Mouse (Mus musculus) liver, embryonic 14.5 days (tissue): ENCODE data around the gene Nmur1. TPM values are rescaled to one million over a fixed set of nuclear protein-coding genes. Genes with fewer than 3 reads are reported as not detected.

Source experiments
- ATAC-seq: fragments of 200-750 bp; cut with Nextera tagmentation; 2 replicates; pipeline ENCODE4 v1.8.0; 2017; ENCODE audit warnings: moderate number of reproducible peaks, mild to moderate bottlenecking, moderate library complexity; ENCODE audit not compliant: insufficient read depth
- DNase-seq, 3 experiments: peaks; one replicate each; pipeline ENCODE4 v3.0.0-alpha.2; 2012 to 2013; ENCODE audit warnings: low read depth in 3 of 3, low spot score in 3 of 3
- H3K27ac ChIP-seq: fragments of 300-500 bp; sonication (generic); 2 replicates; pipeline ENCODE4 v1.5.1; 2014; ENCODE audit warnings: moderate library complexity, mild to moderate bottlenecking, control low read depth, inconsistent platforms
- H3K27me3 ChIP-seq: fragments of 300-500 bp; sonication (generic); 2 replicates; pipeline ENCODE4 v1.6.1; 2014; ENCODE audit warnings: mild to moderate bottlenecking, low read length, moderate library complexity; ENCODE audit not compliant: control insufficient read depth, insufficient read depth
- H3K36me3 ChIP-seq: fragments of 300-500 bp; sonication (generic); replicated peaks from 2 replicates; pipeline ENCODE4 v1.6.1; 2014; ENCODE audit warnings: low read depth; ENCODE audit not compliant: control insufficient read depth, insufficient read depth
- H3K4me1 ChIP-seq, 2 experiments: fragments of 200-500 bp in 1 of 2; fragments of 300-500 bp in 1 of 2; sonication (generic) in 1 of 2; replicated peaks; 2 replicates each; pipeline ENCODE4 v1.6.1; 2012 to 2014; ENCODE audit warnings: antibody characterized with exemption in 1 of 2, inconsistent platforms in 1 of 2, low read length in 1 of 2; ENCODE audit not compliant: control insufficient read depth in 2 of 2, insufficient read depth in 2 of 2
- H3K4me2 ChIP-seq: fragments of 300-500 bp; sonication (generic); 2 replicates; pipeline ENCODE4 v1.6.1; 2014; ENCODE audit warnings: low read depth, mild to moderate bottlenecking, control low read depth, moderate library complexity
- H3K4me3 ChIP-seq, 2 experiments: fragments of 200-500 bp in 1 of 2; fragments of 300-500 bp in 1 of 2; sonication (generic) in 1 of 2; 2 replicates each; pipeline ENCODE4 v1.5.1; 2012 to 2014; ENCODE audit warnings: low read depth in 2 of 2, low read length in 2 of 2, mild to moderate bottlenecking in 2 of 2, control low read depth in 1 of 2, inconsistent platforms in 1 of 2, moderate library complexity in 1 of 2; ENCODE audit not compliant: insufficient read depth in 1 of 2
- H3K9ac ChIP-seq: fragments of 300-500 bp; sonication (generic); replicated peaks from 2 replicates; pipeline ENCODE4 v1.6.1; 2014; ENCODE audit warnings: mild to moderate bottlenecking, control low read depth, moderate library complexity
- H3K9me3 ChIP-seq: fragments of 300-500 bp; sonication (generic); 2 replicates; pipeline ENCODE4 v1.6.1; 2016; ENCODE audit warnings: low read length, mixed read lengths; ENCODE audit not compliant: control insufficient read depth
- CTCF ChIP-seq: IDR thresholded peaks from 2 replicates; pipeline ENCODE4 v1.5.1; 2016; ENCODE audit warnings: antibody characterized with exemption, low read depth, control low read depth
- EP300 ChIP-seq: IDR thresholded peaks from 2 replicates; pipeline ENCODE4 v1.6.1; 2016; ENCODE audit warnings: antibody characterized with exemption, low read depth
- WGBS: fragments of 180-500 bp; shearing (Covaris S2); extraction: QIAGEN DNeasy Blood & Tissue Kit; methylation state at CpG from one replicate; pipeline ENCODE4 v1.1.7; 2014; ENCODE audit not compliant: insufficient replicate concordance; 5-methylcytosine and 5-hydroxymethylcytosine counted together
- polyA plus RNA-seq, 2 experiments: library from polyadenylated mRNA; depleted of rRNA in 1 of 2; stranded (reverse) in 1 of 2; unstranded in 1 of 2; fragments of >200 nt; fragmentation: Nextera tagmentation in 1 of 2; extraction: Ambion mirVana in 1 of 2; gene quantifications; 2 replicates each; pipeline versions ENCODE4 v1.2.1 to v1.2.3; 2012 to 2014

Nmur1 gene
- polyA plus RNA-seq, 2 experiments, result not detected

DNA sequence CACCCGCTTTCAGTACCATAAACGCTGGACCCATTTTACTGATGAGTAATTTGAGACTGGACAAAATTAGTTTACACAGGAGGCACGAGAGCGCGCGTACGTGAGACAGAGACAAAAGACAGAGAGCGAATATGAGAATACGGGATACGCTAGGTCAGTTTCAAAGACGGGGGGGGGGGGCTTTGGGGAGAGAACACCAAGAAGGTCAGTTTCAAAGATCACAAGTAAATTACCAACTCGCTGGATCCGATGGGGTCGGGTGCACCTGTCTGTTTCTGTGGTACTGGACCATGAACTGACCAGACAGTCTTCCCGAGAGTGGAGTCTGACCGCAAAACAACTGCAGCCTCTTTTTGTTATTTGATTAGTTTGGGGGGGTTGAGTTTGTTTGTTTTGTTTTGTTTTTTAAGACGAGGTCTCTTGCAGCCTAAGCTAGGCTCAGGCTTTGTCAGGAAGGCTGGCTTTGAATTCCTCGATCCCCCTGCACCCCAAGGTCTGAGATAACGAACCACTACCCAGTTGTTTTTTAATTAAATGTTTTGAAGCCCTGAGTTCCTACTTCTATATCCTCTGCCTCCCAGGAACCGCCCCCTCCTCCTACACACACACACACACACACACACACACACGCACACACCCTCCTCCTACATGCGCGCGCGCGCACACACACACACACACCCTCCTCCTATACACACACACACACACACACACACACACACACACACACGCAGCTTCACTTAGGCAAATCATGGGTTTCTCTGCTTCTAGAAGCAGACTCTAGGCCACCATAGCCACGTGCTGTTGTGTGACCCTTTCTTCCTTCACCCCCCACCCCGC is 15.1 kb upstream of the Nmur1 start:
- Histone ChIP-seq H3K27me3 (no peaks in the 10 kb centered on the region), H3K4me2 (peak overlapping the region; percentile 82), H3K36me3 (no peaks in the 10 kb centered on the region), H3K27ac (peak overlapping the region; percentile 73), H3K9ac (peak overlapping the region; percentile 56), H3K4me3 (peak overlapping the region; percentile 52 to 59), H3K4me1 (peaks cover 17 to 35% of the 10 kb centered on the region in 2 experiments), H3K9me3 (no peaks in the 10 kb centered on the region)
- DNase-seq, result no peak
- under 1% methylated on average over 29 of the region's 29 CpGs for WGBS
- TF ChIP-seq CTCF (no peak), EP300 (no peak)
- peak; percentile 60 for ATAC-seq

DNA sequence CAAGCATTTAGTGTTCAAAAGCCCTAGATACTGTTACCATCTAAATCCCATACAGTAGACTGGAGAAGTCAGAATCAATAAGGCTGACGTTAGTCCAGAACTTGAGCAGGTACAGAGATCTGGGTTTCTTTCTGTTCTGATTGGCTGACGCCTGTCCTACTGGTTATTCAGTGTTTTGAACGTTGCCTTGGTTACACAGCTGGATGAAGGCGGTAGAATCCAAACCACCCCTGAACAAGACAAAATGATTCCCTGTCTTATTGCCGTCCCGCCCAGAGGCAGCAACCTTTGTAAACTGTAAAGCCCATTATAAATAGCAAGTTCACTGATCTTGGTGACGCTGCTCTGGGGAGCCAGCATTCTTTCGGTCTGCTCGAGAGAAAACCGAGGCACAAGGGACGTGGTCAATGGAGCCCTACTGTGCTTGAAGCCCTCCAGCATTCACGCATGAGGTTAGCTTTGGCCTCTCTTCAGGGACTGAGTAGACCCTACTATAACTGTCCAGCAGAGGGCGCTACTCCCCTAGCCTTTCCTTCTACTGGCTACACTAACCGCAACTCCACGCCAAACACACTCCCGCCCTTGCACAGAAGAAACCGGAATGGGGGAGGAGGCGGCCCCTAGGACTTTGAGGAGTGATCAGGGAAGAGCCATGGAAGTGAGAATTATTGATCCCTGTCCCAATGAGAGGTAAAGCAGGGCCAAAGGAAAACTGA is 14.3 kb upstream of the Nmur1 start:
- DNase-seq (peak; percentile 87 to 89 (median 87)), ATAC-seq (peak; percentile 70)
- Histone ChIP-seq H3K9me3 (no peaks in the 10 kb centered on the region), H3K4me2 (peak overlapping the region; percentile 82), H3K27ac (peak overlapping the region; percentile 73), H3K36me3 (no peaks in the 10 kb centered on the region), H3K4me3 (peak overlapping the region; percentile 52 to 59), H3K4me1 (peaks cover 19 to 39% of the 10 kb centered on the region in 2 experiments), H3K27me3 (no peaks in the 10 kb centered on the region), H3K9ac (peak overlapping the region; percentile 56)
- WGBS, result 12% methylated on average over 18 of the region's 18 CpGs
- TF ChIP-seq EP300, result no peak
- TF ChIP-seq CTCF, result peak; percentile 99

DNA sequence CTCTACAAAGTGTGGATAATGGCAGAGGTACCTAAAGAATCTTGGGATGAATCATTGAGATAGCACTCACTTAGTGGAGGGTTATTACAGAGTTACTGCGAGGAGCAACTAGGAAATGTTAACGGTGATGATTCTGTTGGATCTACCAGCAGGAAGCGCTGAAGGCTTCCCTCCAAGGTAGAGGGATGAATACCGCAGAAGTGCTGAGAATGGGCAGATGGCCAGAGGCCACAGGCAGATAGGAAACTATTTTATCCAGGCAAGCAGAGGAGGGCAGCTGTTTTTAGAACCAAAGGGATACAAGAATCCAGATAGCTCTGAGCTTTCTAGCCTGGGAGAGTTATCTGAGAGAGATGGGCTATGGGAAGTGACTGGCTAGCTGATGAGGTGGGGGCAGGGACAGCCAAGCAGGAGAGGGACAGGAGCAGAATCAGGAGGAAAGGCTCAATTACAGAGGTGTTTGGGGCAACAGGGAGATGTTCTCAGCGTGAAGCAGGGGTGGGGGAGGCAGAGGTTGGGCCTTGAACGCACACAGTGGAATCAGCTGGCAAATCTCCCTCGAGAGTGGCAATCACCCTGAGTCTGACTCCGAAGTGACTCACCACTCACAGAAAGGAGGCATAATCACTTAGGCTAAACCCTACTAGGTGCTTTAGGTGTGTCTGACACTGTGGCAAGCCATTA is 13.6 kb upstream of the Nmur1 start:
- ATAC-seq, result no peak
- Histone ChIP-seq H3K27me3 (no peaks in the 10 kb centered on the region), H3K4me2 (no peak overlapping the region), H3K9ac (no peak overlapping the region), H3K27ac (no peak overlapping the region), H3K36me3 (no peaks in the 10 kb centered on the region), H3K9me3 (no peaks in the 10 kb centered on the region), H3K4me3 (no peak overlapping the region), H3K4me1 (peaks cover 26 to 46% of the 10 kb centered on the region in 2 experiments)
- 29% methylated on average over 8 of the region's 8 CpGs for WGBS
- DNase-seq, result no peak
- TF ChIP-seq EP300 (no peak), CTCF (no peak)

DNA sequence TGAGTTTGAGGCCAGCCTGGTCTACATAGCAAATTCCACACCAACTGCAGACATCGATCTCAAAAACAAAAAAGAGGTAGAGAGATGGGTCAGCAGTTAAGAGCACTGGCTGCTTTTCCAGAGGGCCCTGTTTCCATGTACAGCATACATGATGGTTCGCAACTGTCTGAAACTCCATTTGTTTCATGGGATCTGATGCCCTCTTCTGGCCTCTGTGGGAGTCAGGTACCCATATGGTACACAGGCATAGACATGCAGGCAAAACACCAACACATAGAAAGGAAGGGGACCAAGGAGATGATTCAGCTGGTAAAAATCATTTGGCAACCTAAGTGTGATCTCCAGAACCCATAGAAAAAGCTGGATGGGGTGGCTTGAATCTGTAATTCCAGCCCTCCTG is 12.5 kb upstream of the Nmur1 start:
- no peak overlapping the region for H3K4me2 ChIP-seq
- no peaks in the 10 kb centered on the region for H3K36me3 ChIP-seq
- no peaks in the 10 kb centered on the region for H3K27me3 ChIP-seq
- H3K27ac ChIP-seq, result no peak overlapping the region
- ATAC-seq, result no peak
- no peaks in the 10 kb centered on the region for H3K9me3 ChIP-seq
- no peak overlapping the region for H3K9ac ChIP-seq
- H3K4me1 ChIP-seq, result peaks cover 30 to 49% of the 10 kb centered on the region in 2 experiments
- WGBS, result 55% methylated on average over 2 of the region's 2 CpGs
- DNase-seq, result no peak
- no peak overlapping the region for H3K4me3 ChIP-seq
- TF ChIP-seq EP300, result no peak
- TF ChIP-seq CTCF, result peak; percentile 29; the same call in 1 of the 2 replicates

DNA sequence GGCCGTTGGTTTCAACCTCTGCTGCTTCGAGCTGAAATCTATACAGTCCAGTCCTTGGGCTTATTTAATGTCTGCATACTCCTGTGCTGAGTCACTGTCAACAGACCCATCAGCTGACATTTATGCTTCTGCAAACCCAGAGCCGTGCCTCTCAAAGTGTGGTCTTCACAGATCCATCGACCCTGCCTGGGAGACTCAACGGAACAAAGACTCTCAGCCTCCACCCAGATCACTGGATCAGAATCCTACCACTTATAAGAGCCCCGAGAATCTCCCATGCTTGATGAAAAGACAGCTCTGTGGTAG is 11.9 kb upstream of the Nmur1 start:
- 0 out of 2 replicates have a peak overlapping the region, but pooled peaks have one; percentile 6 for H3K9ac ChIP-seq
- H3K4me3 ChIP-seq, result no peak overlapping the region
- H3K36me3 ChIP-seq, result no peaks in the 10 kb centered on the region
- no peak for ATAC-seq
- no peaks in the 10 kb centered on the region for H3K27me3 ChIP-seq
- no peak for DNase-seq
- WGBS, result 29% methylated on average over 6 of the region's 6 CpGs
- H3K27ac ChIP-seq, result no peak overlapping the region
- no peak for TF ChIP-seq EP300
- TF ChIP-seq CTCF, result no peak
- H3K4me1 ChIP-seq, result peaks cover 28 to 46% of the 10 kb centered on the region in 2 experiments
- H3K9me3 ChIP-seq, result no peaks in the 10 kb centered on the region
- no peak overlapping the region for H3K4me2 ChIP-seq
